ENCODE assay signal across 21 mouse cellular contexts in the genomic region with DNA sequence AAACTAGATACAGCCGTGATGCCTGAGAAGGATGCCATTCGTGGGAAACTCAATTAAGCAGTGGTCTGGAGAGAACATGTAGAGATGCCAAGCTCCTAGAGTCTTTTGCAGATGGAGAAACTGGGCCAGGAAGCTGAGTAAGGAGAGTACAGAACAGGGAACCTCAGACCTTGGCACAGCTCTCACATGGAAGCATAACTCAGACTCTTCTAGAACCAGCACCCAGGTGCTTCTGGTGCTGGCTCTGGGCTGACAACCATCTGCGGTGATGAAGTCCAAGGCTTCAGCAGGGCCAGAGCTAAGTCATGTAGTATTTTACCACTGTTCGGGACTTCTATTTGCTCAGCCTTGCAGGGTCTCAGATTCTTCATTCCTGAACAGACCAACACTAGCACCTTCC.
A peak's percentile ranks its signal among the peaks of the same experiment; 100 is the strongest.
DNase-seq lines count a peak whose midpoint lies in the region; TF ChIP-seq lines count a peak whose summit lies in the region.
"Had no signal": no experiment of that assay in that cellular context is flagged by ENCODE, and none has a peak within 500 bp of the region (broad histone marks: within the 10 kb centered on the region; RNA-seq: fewer than 3 reads in every experiment).

No protein-coding gene starts in this region.

- 89% methylated on average over 4 of the region's 4 CpGs for WGBS in embryonic facial prominence, embryonic 10.5 days

- H3K9me3 ChIP-seq in embryonic facial prominence, embryonic 10.5 days: no peaks in the 10 kb centered on the region
- H3K9me3 ChIP-seq: forebrain, embryonic 13.5 days; G1E; heart, embryonic 10.5 days; limb, embryonic 12.5 days; midbrain, embryonic 15.5 days; neural tube, embryonic 12.5 days had no signal

- no peak overlapping the region for H3K4me3 ChIP-seq in gastrocnemius, adult 2 months
- no peak overlapping the region for H3K4me3 ChIP-seq in left cerebral cortex, adult 2 months
- H3K4me3 ChIP-seq in cortical plate, adult 2 months (ENCODE audit: insufficient read depth, low read length): no peak overlapping the region
- no peak overlapping the region for H3K4me3 ChIP-seq in embryonic facial prominence, embryonic 10.5 days
- H3K4me3 ChIP-seq: forebrain, embryonic 13.5 days; heart, embryonic 10.5 days; limb, embryonic 12.5 days; midbrain, embryonic 15.5 days; neural tube, embryonic 12.5 days had no signal

- no peak for DNase-seq in gastrocnemius, adult 2 months
- DNase-seq in gastrocnemius, postnatal 10 days: no peak
- peak in 1 of 2 experiments; percentile 36 for DNase-seq in left cerebral cortex, adult 2 months (ENCODE audit: extremely low spot score in 1 of 2, low spot score in 2 of 2)
- no peak for DNase-seq in left cerebral cortex, postnatal 10 days (ENCODE audit: extremely low spot score in 1 of 2, low spot score in 2 of 2)
- DNase-seq in 3T3-L1 (ENCODE audit: low read depth, low spot score): peak; percentile 1
- DNase-seq in embryonic facial prominence, embryonic 10.5 days (ENCODE audit: low spot score): no peak
- DNase-seq: B cell, adult 2 months; embryo, embryonic 11 days; kidney, adult 2 months; liver, postnatal 0 days had no signal

- peaks cover 20% of the 10 kb centered on the region for H3K4me1 ChIP-seq in cortical plate, adult 2 months (ENCODE audit: control insufficient read depth, insufficient read depth, low read length)
- H3K4me1 ChIP-seq in embryonic facial prominence, embryonic 10.5 days: peaks cover 7% of the 10 kb centered on the region
- H3K4me1 ChIP-seq: forebrain, embryonic 13.5 days; midbrain, embryonic 15.5 days; neural tube, embryonic 12.5 days had no signal

- TF ChIP-seq POLR2A in cortical plate, adult 2 months (IDR thresholded peaks at IDR 0.05; ENCODE audit: extremely low read depth, insufficient read depth, low read length): no peak

- H3K27me3 ChIP-seq in embryonic facial prominence, embryonic 10.5 days (replicated peaks; ENCODE audit: low read depth, poor library complexity, severe bottlenecking): no peaks in the 10 kb centered on the region
- H3K27me3 ChIP-seq: CH12.LX; forebrain, embryonic 13.5 days; midbrain, embryonic 15.5 days; neural tube, embryonic 12.5 days had no signal

- H3K27ac ChIP-seq in gastrocnemius, adult 2 months: peak overlapping the region; percentile 67
- peak overlapping the region; percentile 68 for H3K27ac ChIP-seq in left cerebral cortex, adult 2 months
- H3K27ac ChIP-seq in cortical plate, adult 2 months (ENCODE audit: insufficient read depth, low read length): peak overlapping the region; percentile 57
- no peak overlapping the region for H3K27ac ChIP-seq in embryonic facial prominence, embryonic 10.5 days (replicated peaks)
- H3K27ac ChIP-seq: forebrain, embryonic 13.5 days; hindbrain, embryonic 14.5 days; kidney, postnatal 0 days; limb, embryonic 12.5 days; macrophage; midbrain, embryonic 15.5 days; neural tube, embryonic 12.5 days had no signal

- TF ChIP-seq CTCF in gastrocnemius, adult 2 months (IDR thresholded peaks at IDR 0.05): no peak
- TF ChIP-seq CTCF in left cerebral cortex, adult 2 months (IDR thresholded peaks at IDR 0.05): no peak
- no peak for TF ChIP-seq CTCF in cortical plate, adult 2 months (IDR thresholded peaks at IDR 0.05; ENCODE audit: extremely low read depth, insufficient read depth, low read length)

- intact Hi-C loops in gastrocnemius, adult 2 months (cut with DNase I): no loop called here
- intact Hi-C loops in left cerebral cortex, adult 2 months (cut with DNase I): loop anchor here (2.0 to 10.0 kb wide), 3 partner anchors 82 to 300 kb away; no protein-coding TSS in a partner anchor
- intact Hi-C loops in left cerebral cortex, postnatal 10 days (cut with DNase I): no loop called here

- H3K36me3 ChIP-seq in embryonic facial prominence, embryonic 10.5 days (replicated peaks): no peaks in the 10 kb centered on the region
- H3K36me3 ChIP-seq: G1E; heart, embryonic 10.5 days; limb, embryonic 12.5 days; midbrain, embryonic 15.5 days; neural tube, embryonic 12.5 days had no signal
